Mouse (Mus musculus): ENCODE data around the gene Noa1. TPM values are rescaled to one million over a fixed set of nuclear protein-coding genes. Genes with fewer than 3 reads are reported as not detected.
A peak's percentile ranks its signal among the peaks of the same experiment; 100 is the strongest.

The Noa1 gene
- polyA plus RNA-seq, 1 experiment from 2014 or later: 37.2 TPM

GRCm38 (mm10) chr5:77266066-77266885 is 43.6 kb downstream of the Noa1 start:
- H3K9me3 ChIP-seq (replicated peaks): no peaks in the 10 kb centered on the region
- H3K27me3 ChIP-seq (replicated peaks): 0 out of 2 replicates have a peak, but pooled peaks cover 2% of the 10 kb centered on the region
- H3K4me2 ChIP-seq: peak overlapping the region; percentile 67
- WGBS: under 1% methylated on average over 83 of the region's 87 CpGs
- ATAC-seq (ENCODE audit: low FRiP score): peak; percentile 65
- H3K27ac ChIP-seq (replicated peaks): peak overlapping the region; percentile 85
- peaks cover 8% of the 10 kb centered on the region; the same call in 1 of the 2 replicates for H3K36me3 ChIP-seq
- H3K4me3 ChIP-seq (replicated peaks): peak overlapping the region; percentile 72
- H3K9ac ChIP-seq (replicated peaks): peak overlapping the region; percentile 75
- H3K4me1 ChIP-seq: peaks cover 16% of the 10 kb centered on the region

DNA sequence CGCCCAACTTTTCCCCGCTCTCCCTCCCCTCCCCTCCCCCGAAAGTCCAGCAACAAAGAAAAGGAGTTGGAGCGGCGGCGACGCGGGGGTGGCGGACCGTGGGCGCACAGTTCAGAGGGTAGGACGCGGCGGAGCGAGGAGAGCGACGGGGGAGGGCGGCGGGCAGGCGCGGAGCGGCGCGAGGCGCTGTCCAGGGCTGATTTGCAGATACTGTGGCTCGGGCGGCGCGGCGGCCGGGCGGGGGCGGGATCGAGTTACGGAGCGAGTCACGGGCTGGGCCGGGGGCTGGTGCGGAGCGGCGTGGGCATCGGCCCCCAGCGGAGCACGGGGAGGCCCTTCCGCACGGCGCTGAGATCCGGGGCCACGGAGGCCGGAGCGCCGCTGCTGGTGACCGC is 44.2 kb downstream of the Noa1 start:
- Histone ChIP-seq H3K36me3 (peaks cover 8% of the 10 kb centered on the region; the same call in 1 of the 2 replicates), H3K9me3 (replicated peaks) (no peaks in the 10 kb centered on the region), H3K4me3 (replicated peaks) (peak overlapping the region; percentile 72), H3K4me2 (peak overlapping the region; percentile 67), H3K27me3 (replicated peaks) (0 out of 2 replicates have a peak, but pooled peaks cover 2% of the 10 kb centered on the region), H3K9ac (replicated peaks) (peak overlapping the region; percentile 75), H3K27ac (replicated peaks) (peak overlapping the region; percentile 85), H3K4me1 (peaks cover 16% of the 10 kb centered on the region)
- peak; percentile 84 for ATAC-seq (ENCODE audit: low FRiP score)
- WGBS: under 1% methylated on average over 36 of the region's 53 CpGs

- H3K4me2 ChIP-seq: peak within 1 kb of the TSS; percentile 67
- H3K9me3 ChIP-seq (replicated peaks): no peaks in the 10 kb centered on the region
- peak within 1 kb of the TSS; percentile 75 for H3K9ac ChIP-seq (replicated peaks)
- peaks cover 16% of the 10 kb centered on the region for H3K4me1 ChIP-seq
- under 1% methylated on average over 72 of the region's 78 CpGs for WGBS
- 0 out of 2 replicates have a peak, but pooled peaks cover 2% of the 10 kb centered on the region for H3K27me3 ChIP-seq (replicated peaks)
- peak within 1 kb of the TSS; percentile 72 for H3K4me3 ChIP-seq (replicated peaks)
- ATAC-seq (ENCODE audit: low FRiP score): peak; percentile 89
- H3K36me3 ChIP-seq: peaks cover 8% of the 10 kb centered on the region; the same call in 1 of the 2 replicates
- H3K27ac ChIP-seq (replicated peaks): peak within 1 kb of the TSS; percentile 85
These were observed 44.7 kb downstream of the Noa1 start, which contains the start of gene Rest for GRCm38 (mm10) chr5:77265081-77265670. Gene Rest, plus strand, starts transcription at chr5:77265491.

DNA sequence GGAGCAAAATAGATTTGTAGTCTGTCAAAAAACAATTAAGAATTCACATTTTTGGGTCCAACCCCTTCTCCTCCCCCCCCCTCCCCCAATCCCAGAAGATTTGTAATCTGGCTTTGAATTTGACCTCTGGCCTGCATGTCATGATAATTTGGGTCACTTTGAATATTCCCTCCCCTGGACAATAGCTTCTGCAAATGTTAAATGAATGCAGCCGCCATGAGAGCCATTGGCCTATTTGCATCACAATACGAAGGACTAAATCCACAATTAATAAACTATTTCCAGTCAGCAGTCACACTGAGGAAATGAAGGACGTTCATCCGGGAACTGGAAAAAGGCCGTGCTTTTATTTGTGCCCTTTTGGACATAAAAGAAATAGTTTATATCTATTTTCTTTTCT is 47.8 kb downstream of the Noa1 start:
- Histone ChIP-seq H3K9me3 (replicated peaks) (no peaks in the 10 kb centered on the region), H3K27me3 (replicated peaks) (no peaks in the 10 kb centered on the region), H3K4me2 (no peak overlapping the region), H3K36me3 (no peaks in the 10 kb centered on the region), H3K27ac (replicated peaks) (no peak overlapping the region), H3K4me1 (peaks cover 6% of the 10 kb centered on the region), H3K4me3 (replicated peaks) (no peak overlapping the region), H3K9ac (replicated peaks) (no peak overlapping the region)
- WGBS: 20% methylated on average over 5 of the region's 5 CpGs
- ATAC-seq (ENCODE audit: low FRiP score): no peak

GRCm38 (mm10) chr5:77261137-77261536 is 48.7 kb downstream of the Noa1 start:
- Histone ChIP-seq H3K36me3 (no peaks in the 10 kb centered on the region), H3K9me3 (replicated peaks) (no peaks in the 10 kb centered on the region), H3K9ac (replicated peaks) (no peak overlapping the region), H3K27ac (replicated peaks) (no peak overlapping the region), H3K27me3 (replicated peaks) (no peaks in the 10 kb centered on the region), H3K4me1 (no peaks in the 10 kb centered on the region), H3K4me2 (no peak overlapping the region), H3K4me3 (replicated peaks) (no peak overlapping the region)
- 82% methylated on average over 4 of the region's 4 CpGs for WGBS
- ATAC-seq (ENCODE audit: low FRiP score): no peak

GRCm38 (mm10) chr5:77260141-77260540 is 49.7 kb downstream of the Noa1 start:
- no peak for ATAC-seq (ENCODE audit: low FRiP score)
- no peak overlapping the region for H3K4me2 ChIP-seq
- H3K4me1 ChIP-seq: no peaks in the 10 kb centered on the region
- H3K36me3 ChIP-seq: no peaks in the 10 kb centered on the region
- H3K27me3 ChIP-seq (replicated peaks): no peaks in the 10 kb centered on the region
- no peaks in the 10 kb centered on the region for H3K9me3 ChIP-seq (replicated peaks)
- WGBS: 61% methylated on average over 6 of the region's 6 CpGs
- H3K9ac ChIP-seq (replicated peaks): no peak overlapping the region
- H3K27ac ChIP-seq (replicated peaks): no peak overlapping the region
- no peak overlapping the region for H3K4me3 ChIP-seq (replicated peaks)

DNA sequence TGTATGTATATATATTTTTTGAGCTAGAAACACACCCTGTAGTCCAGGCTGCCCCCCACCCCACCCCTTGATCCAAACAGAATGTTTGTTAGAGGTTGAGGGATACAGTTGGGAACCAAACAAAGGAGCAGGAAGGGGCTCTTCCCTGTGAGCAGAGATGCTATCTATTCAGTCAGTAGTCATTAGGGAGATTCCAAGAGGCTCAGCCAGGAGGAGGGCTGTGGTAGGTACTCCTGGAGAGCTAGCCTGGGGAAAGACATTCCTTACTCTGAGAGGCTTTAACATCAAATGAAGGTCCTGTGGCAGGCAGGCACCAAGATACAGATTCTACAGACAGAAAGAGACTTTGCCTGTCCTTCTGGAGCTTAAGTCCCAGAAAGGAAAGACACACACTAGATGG is 50.6 kb downstream of the Noa1 start:
- Histone ChIP-seq H3K9ac (replicated peaks) (no peak overlapping the region), H3K36me3 (no peaks in the 10 kb centered on the region), H3K27ac (replicated peaks) (no peak overlapping the region), H3K4me2 (no peak overlapping the region), H3K9me3 (replicated peaks) (no peaks in the 10 kb centered on the region), H3K4me3 (replicated peaks) (no peak overlapping the region), H3K27me3 (replicated peaks) (no peaks in the 10 kb centered on the region), H3K4me1 (no peaks in the 10 kb centered on the region)
- no peak for ATAC-seq (ENCODE audit: low FRiP score)

- 83% methylated on average over 3 of the region's 3 CpGs for WGBS
- Histone ChIP-seq H3K27me3 (replicated peaks) (no peaks in the 10 kb centered on the region), H3K9ac (replicated peaks) (no peak overlapping the region), H3K4me1 (no peaks in the 10 kb centered on the region), H3K4me2 (no peak overlapping the region), H3K9me3 (replicated peaks) (no peaks in the 10 kb centered on the region), H3K36me3 (no peaks in the 10 kb centered on the region), H3K27ac (replicated peaks) (no peak overlapping the region), H3K4me3 (replicated peaks) (no peak overlapping the region)
- ATAC-seq (ENCODE audit: low FRiP score): no peak
These were observed 52.3 kb downstream of the Noa1 start for GRCm38 (mm10) chr5:77257603-77258002.

DNA sequence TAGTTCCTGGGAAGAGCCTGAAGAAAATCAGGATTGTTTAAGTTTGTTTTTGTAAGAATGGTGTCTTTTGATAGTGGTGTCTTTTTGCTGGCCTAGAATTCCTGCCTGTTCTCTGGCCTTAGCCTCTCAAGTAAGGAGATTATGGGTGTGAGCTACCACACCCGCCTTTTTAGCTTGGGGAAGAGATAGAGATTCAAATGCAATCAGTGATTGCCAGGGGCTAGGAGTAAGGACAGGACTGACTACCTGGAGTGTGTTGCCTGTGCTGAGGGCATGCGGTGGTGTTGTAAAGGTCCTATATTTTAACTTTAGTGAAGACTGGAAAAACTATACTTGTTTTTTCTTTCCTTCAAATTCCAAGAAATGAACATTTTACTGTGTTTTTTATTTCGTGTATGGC is 55.5 kb downstream of the Noa1 start:
- Histone ChIP-seq H3K27me3 (replicated peaks) (no peaks in the 10 kb centered on the region), H3K4me3 (replicated peaks) (no peak overlapping the region), H3K4me2 (no peak overlapping the region), H3K36me3 (no peaks in the 10 kb centered on the region), H3K4me1 (no peaks in the 10 kb centered on the region), H3K9me3 (replicated peaks) (no peaks in the 10 kb centered on the region), H3K9ac (replicated peaks) (no peak overlapping the region), H3K27ac (replicated peaks) (no peak overlapping the region)
- 83% methylated on average over 3 of the region's 3 CpGs for WGBS
- no peak for ATAC-seq (ENCODE audit: low FRiP score)

DNA sequence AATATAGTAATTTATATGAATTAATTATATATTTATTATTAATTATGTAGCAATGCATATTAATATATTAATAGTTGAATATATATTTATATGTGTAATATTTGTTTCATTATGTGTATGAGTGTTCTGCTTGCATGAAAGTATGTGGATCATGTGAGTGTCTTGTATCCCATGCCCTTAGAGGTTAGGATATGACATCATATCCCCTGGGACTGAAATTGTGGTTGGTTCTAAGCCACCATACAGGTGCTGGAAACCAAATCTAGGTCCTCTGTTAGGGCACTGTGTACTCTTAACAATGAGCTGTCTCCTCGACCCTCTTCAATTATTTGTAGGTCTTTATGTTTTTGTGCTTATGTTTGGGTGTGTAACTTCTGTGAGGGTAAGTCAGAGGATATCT is 56.7 kb downstream of the Noa1 start:
- Histone ChIP-seq H3K4me1 (no peaks in the 10 kb centered on the region), H3K4me3 (replicated peaks) (no peak overlapping the region), H3K9ac (replicated peaks) (no peak overlapping the region), H3K27me3 (replicated peaks) (no peaks in the 10 kb centered on the region), H3K27ac (replicated peaks) (no peak overlapping the region), H3K9me3 (replicated peaks) (no peaks in the 10 kb centered on the region), H3K36me3 (no peaks in the 10 kb centered on the region), H3K4me2 (no peak overlapping the region)
- 80% methylated on average over 1 of the region's 1 CpGs for WGBS
- no peak for ATAC-seq (ENCODE audit: low FRiP score)

DNA sequence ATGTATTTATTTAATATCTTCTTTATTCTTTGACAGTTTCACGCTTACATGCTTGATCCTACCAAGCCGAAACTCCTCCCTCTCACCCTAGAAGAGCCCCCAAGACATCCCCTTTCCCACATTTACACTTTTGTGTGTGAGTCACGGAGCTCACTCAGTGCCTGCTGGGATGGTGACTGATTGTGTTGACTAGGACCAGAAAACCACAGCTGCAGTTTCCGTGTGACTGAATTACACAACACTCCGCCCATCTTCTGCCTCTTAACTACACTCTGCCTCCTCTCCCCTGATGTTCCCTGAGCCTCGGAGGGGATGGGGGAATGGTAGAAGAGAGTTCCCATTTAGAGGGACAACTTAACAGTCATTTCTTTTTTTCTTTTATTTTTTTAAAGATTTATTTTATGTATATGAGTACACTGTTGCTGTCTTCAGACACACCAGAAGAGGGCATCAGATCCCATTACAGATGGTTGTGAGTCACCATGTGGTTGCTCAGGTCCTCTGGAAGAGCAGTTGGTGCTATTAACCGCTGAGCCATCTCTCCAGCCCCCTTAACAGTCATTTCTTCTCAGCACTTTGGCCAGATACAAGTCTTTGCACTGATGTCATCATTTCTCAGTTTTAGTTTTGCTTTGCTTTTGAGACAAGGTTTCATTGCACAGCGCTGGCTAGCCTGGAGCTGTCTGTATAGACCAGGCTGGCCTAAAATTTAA is 57.6 kb downstream of the Noa1 start:
- no peak for ATAC-seq (ENCODE audit: low FRiP score)
- 53% methylated on average over 8 of the region's 8 CpGs for WGBS

More for the DNA sequence above, 57.6 kb downstream of the Noa1 start:
- H3K4me1 ChIP-seq: no peaks in the 10 kb centered on the region
- H3K27ac ChIP-seq (replicated peaks): no peak overlapping the region
- no peak overlapping the region for H3K4me3 ChIP-seq (replicated peaks)
- no peaks in the 10 kb centered on the region for H3K27me3 ChIP-seq (replicated peaks)
- H3K9me3 ChIP-seq (replicated peaks): no peaks in the 10 kb centered on the region
- H3K9ac ChIP-seq (replicated peaks): no peak overlapping the region
- no peaks in the 10 kb centered on the region for H3K36me3 ChIP-seq
- no peak overlapping the region for H3K4me2 ChIP-seq
